10 mouse cellular contexts compared by ENCODE assay signal in genomic region chr1:183237901-183238300, GRCm38 (mm10). TPM values are rescaled to one million over a fixed set of nuclear protein-coding genes. Genes with fewer than 3 reads are reported as not detected.
A peak's percentile ranks its signal among the peaks of the same experiment; 100 is the strongest.
DNase-seq lines count a peak whose midpoint lies in the region; TF ChIP-seq lines count a peak whose summit lies in the region.
"Had no signal": no experiment of that assay in that cellular context is flagged by ENCODE, and none has a peak within 500 bp of the region (broad histone marks: within the 10 kb centered on the region; RNA-seq: fewer than 3 reads in every experiment).

No protein-coding gene starts in this region.

- no peaks in the 10 kb centered on the region for H3K79me2 ChIP-seq in MEL (ENCODE audit: control insufficient read depth, insufficient read depth, low read length, poor library complexity)

- H3K36me3 ChIP-seq in MEL (ENCODE audit: control insufficient read depth in 1 of 2, insufficient read depth in 2 of 2, low read length in 2 of 2): no peaks in the 10 kb centered on the region
- H3K36me3 ChIP-seq: G1E; lung, embryonic 15.5 days had no signal

- peaks cover 0 to 1% of the 10 kb centered on the region in 2 experiments for H3K27me3 ChIP-seq in MEL (ENCODE audit: control insufficient read depth in 1 of 2, insufficient read depth in 2 of 2, low read length in 2 of 2)

- H3K27ac ChIP-seq in layer of hippocampus, adult 2 months: no peak overlapping the region
- no peak overlapping the region for H3K27ac ChIP-seq in MEL (ENCODE audit: control insufficient read depth, low read depth, low read length)
- H3K27ac ChIP-seq: lung, embryonic 15.5 days had no signal

- TF ChIP-seq EP300 in MEL (IDR thresholded peaks at IDR 0.05; ENCODE audit: low read depth in 1 of 2, low read length in 2 of 2): no peak

- no peaks in the 10 kb centered on the region for H3K9me3 ChIP-seq in MEL (replicated peaks; ENCODE audit: insufficient read depth, low read length)
- H3K9me3 ChIP-seq: G1E; lung, embryonic 15.5 days had no signal

- TF ChIP-seq CTCF in layer of hippocampus, adult 2 months (conservative IDR thresholded peaks at IDR 0.05): peak; percentile 95
- TF ChIP-seq CTCF in MEL (IDR thresholded peaks at IDR 0.05 in 2 of 3, conservative IDR thresholded peaks at IDR 0.05 in 1 of 3; ENCODE audit: control insufficient read depth in 1 of 3, insufficient read depth in 1 of 3, low read depth in 2 of 3, low read length in 3 of 3, poor library complexity in 1 of 3, severe bottlenecking in 1 of 3): peak in 2 of 3 experiments; percentile 40 to 89; a peak in 4 of 6 replicates

- TF ChIP-seq RAD21 in MEL (IDR thresholded peaks at IDR 0.05; ENCODE audit: low read depth, low read length): peak; percentile 98

- DNase-seq in cerebellum, adult 9-10 months: peak; percentile 30
- no peak for DNase-seq in cerebellum, postnatal 4 days (ENCODE audit: low spot score in 2 of 2)
- DNase-seq in layer of hippocampus, adult 2 months (ENCODE audit: low spot score in 2 of 2): peak; percentile 36 to 46
- DNase-seq in layer of hippocampus, postnatal 36 days: no peak
- peak; percentile 51 for DNase-seq in MEL (ENCODE audit: low read depth, low spot score)
- DNase-seq in induced T-regulatory cell, adult 2 months (ENCODE audit: low read depth): peak; percentile 81
- no peak for DNase-seq in right cerebral cortex, postnatal 25 days
- no peak for DNase-seq in adrenal gland, adult 8-10 months

- no peak overlapping the region for H3K4me3 ChIP-seq in layer of hippocampus, adult 2 months
- no peak overlapping the region for H3K4me3 ChIP-seq in MEL (ENCODE audit: control insufficient read depth in 1 of 2, insufficient read depth in 1 of 2, low read depth in 2 of 2, low read length in 2 of 2)
- H3K4me3 ChIP-seq: lung, embryonic 15.5 days had no signal

- H3K4me1 ChIP-seq in MEL (ENCODE audit: control insufficient read depth in 1 of 2, insufficient read depth in 2 of 2, low read length in 2 of 2): no peaks in the 10 kb centered on the region
- H3K4me1 ChIP-seq: lung, embryonic 15.5 days had no signal

- H3K9ac ChIP-seq in MEL (ENCODE audit: control insufficient read depth, low read depth, low read length, poor library complexity, severe bottlenecking): no peak overlapping the region
- H3K9ac ChIP-seq: lung, embryonic 15.5 days had no signal

- TF ChIP-seq POLR2A in MEL (IDR thresholded peaks at IDR 0.05; ENCODE audit: control insufficient read depth in 1 of 2, insufficient read depth in 1 of 2, low read depth in 1 of 2, low read length in 2 of 2, poor library complexity in 1 of 2): no peak

TF ChIP-seq in MEL, 35 proteins besides CTCF, POLR2A, EP300 and RAD21:
- TF ChIP-seq TBP (IDR thresholded peaks at IDR 0.05; ENCODE audit: low read depth, low read length) (no peak), ZC3H11A (IDR thresholded peaks at IDR 0.05; ENCODE audit: low read depth, low read length) (peak; percentile 95), SIN3A (IDR thresholded peaks at IDR 0.05; ENCODE audit: low read length) (no peak), SMC3 (IDR thresholded peaks at IDR 0.05; ENCODE audit: low read depth, low read length) (peak; percentile 96), MAX (IDR thresholded peaks at IDR 0.05; ENCODE audit: low read length) (0 out of 2 replicates have a peak, but pooled peaks have one; percentile 34)

RNA-seq across cellular contexts. Expression of gene Disp1, which starts 16.6 kb away (rescaled TPM):
- 1 to 10 TPM; 4.6 to 5.8 TPM for total RNA-seq in layer of hippocampus, adult 2 months (2021)
- 1 to 10 TPM; 3.5 to 3.6 TPM for total RNA-seq in layer of hippocampus, postnatal 36 days (2021)
- total RNA-seq in MEL (2012; rRNA removed): 5.9 and 6.3 TPM in 2 replicates
- polyA plus RNA-seq in MEL (2012; ENCODE audit: insufficient read depth in 1 of 2, insufficient read length in 2 of 2, low read depth in 1 of 2, low replicate concordance in 2 of 2, missing spikeins in 1 of 2): 1 to 10 TPM in 1 of 2 experiments, not detected in 1; 9.9 TPM
- total RNA-seq in adrenal gland, adult 8-10 months (2022): 10 to 100 TPM; 14.9 to 20.2 (median 18.8) TPM

RNA-seq across cellular contexts. Expression of gene Aida, which starts 58.5 kb away (rescaled TPM):
- 10 to 100 TPM; 47.8 to 47.9 TPM for total RNA-seq in layer of hippocampus, adult 2 months (2021)
- 10 to 100 TPM; 46.3 to 47.3 TPM for total RNA-seq in layer of hippocampus, postnatal 36 days (2021)
- 17.7 and 21.5 TPM in 2 replicates for total RNA-seq in MEL (2012; rRNA removed)
- 10 to 100 TPM in 1 of 2 experiments, not detected in 1; 36.0 TPM for polyA plus RNA-seq in MEL (2012; ENCODE audit: insufficient read depth in 1 of 2, insufficient read length in 2 of 2, low read depth in 1 of 2, low replicate concordance in 2 of 2, missing spikeins in 1 of 2)
- total RNA-seq in adrenal gland, adult 8-10 months (2022): 10 to 100 TPM; 50.2 to 55.9 (median 54.4) TPM

RNA-seq across cellular contexts. Expression of gene Brox, which starts 59.2 kb away (rescaled TPM):
- total RNA-seq in layer of hippocampus, adult 2 months (2021): 10 to 100 TPM; 48.6 to 61.8 TPM
- total RNA-seq in layer of hippocampus, postnatal 36 days (2021): 10 to 100 TPM; 52.1 to 59.6 TPM
- total RNA-seq in MEL (2012; rRNA removed): 22.9 and 28.4 TPM in 2 replicates
- polyA plus RNA-seq in MEL (2012; ENCODE audit: insufficient read depth in 1 of 2, insufficient read length in 2 of 2, low read depth in 1 of 2, low replicate concordance in 2 of 2, missing spikeins in 1 of 2): 100 to 1,000 TPM in 1 of 2 experiments, 10 to 100 TPM in 1; 25.4 to 145 TPM
- total RNA-seq in adrenal gland, adult 8-10 months (2022): 10 to 100 TPM; 49.1 to 70.6 (median 60.9) TPM

Comparison
In these comparisons a context has a peak if more than half of its experiments do, and no peak if none do; other contexts are left out.
1. DNase-seq: peak in cerebellum, adult 9-10 months (single experiment), layer of hippocampus, adult 2 months (2 of 2), MEL (single experiment) and induced T-regulatory cell, adult 2 months (single experiment); none in cerebellum, postnatal 4 days (0 of 2), layer of hippocampus, postnatal 36 days (0 of 2), right cerebral cortex, postnatal 25 days (single experiment) and adrenal gland, adult 8-10 months (single experiment).